Mouse (Mus musculus) embryonic facial prominence, embryonic 14.5 days (tissue): Measurements from ENCODE around the gene Npsr1. TPM values are rescaled to one million over a fixed set of nuclear protein-coding genes. Genes with fewer than 3 reads are reported as not detected.
A peak's percentile ranks its signal among the peaks of the same experiment; 100 is the strongest.

Experiments used
- ATAC-seq: fragments of 200-750 bp; cut with Nextera tagmentation; 2 replicates; pipeline ENCODE4 v1.8.0; 2017; ENCODE audit warnings: low read depth, moderate number of reproducible peaks, moderate TSS enrichment
- DNase-seq: peaks from one replicate; pipeline ENCODE4 v3.0.0-alpha.2; 2015; ENCODE audit warnings: low spot score
- H3K27ac ChIP-seq: fragments of 300-500 bp; sonication (generic); replicated peaks from 2 replicates; pipeline ENCODE4 v1.5.1; 2014; ENCODE audit warnings: low read depth, mild to moderate bottlenecking, low read length, moderate library complexity
- H3K27me3 ChIP-seq: fragments of 300-500 bp; sonication (generic); replicated peaks from 2 replicates; pipeline ENCODE4 v1.6.1; 2014; ENCODE audit warnings: low read length; ENCODE audit not compliant: control insufficient read depth, insufficient read depth
- H3K36me3 ChIP-seq: fragments of 300-500 bp; sonication (generic); 2 replicates; pipeline ENCODE4 v1.6.1; 2014; ENCODE audit warnings: low read length, mixed read lengths; ENCODE audit not compliant: control insufficient read depth, insufficient read depth
- H3K4me1 ChIP-seq: fragments of 300-500 bp; sonication (generic); 2 replicates; pipeline ENCODE4 v1.6.1; 2014; ENCODE audit warnings: antibody characterized with exemption, low read length; ENCODE audit not compliant: control insufficient read depth, insufficient read depth
- H3K4me2 ChIP-seq: fragments of 300-500 bp; sonication (generic); 2 replicates; pipeline ENCODE4 v1.6.1; 2014; ENCODE audit warnings: low read depth, mild to moderate bottlenecking, low read length, moderate library complexity, mixed read lengths
- H3K4me3 ChIP-seq: fragments of 300-500 bp; sonication (generic); 2 replicates; pipeline ENCODE4 v1.5.1; 2014; ENCODE audit warnings: low read depth, mild to moderate bottlenecking, low read length
- H3K9ac ChIP-seq: fragments of 300-500 bp; sonication (generic); 2 replicates; pipeline ENCODE4 v1.6.1; 2014; ENCODE audit warnings: low read depth, mild to moderate bottlenecking, low read length, moderate library complexity, mixed read lengths
- H3K9me3 ChIP-seq: fragments of 300-500 bp; sonication (generic); 2 replicates; pipeline ENCODE4 v1.6.1; 2016; ENCODE audit warnings: low read length; ENCODE audit not compliant: control insufficient read depth
- WGBS: fragments of 180-500 bp; shearing (Covaris S2); extraction: QIAGEN DNeasy Blood & Tissue Kit; methylation state at CpG from one replicate; pipeline ENCODE4 v1.1.7; 2014; 5-methylcytosine and 5-hydroxymethylcytosine counted together
- polyA plus RNA-seq: library from polyadenylated mRNA; unstranded; fragments of >200 nt; fragmentation: Nextera tagmentation; extraction: Ambion mirVana; gene quantifications from 2 replicates; pipeline ENCODE4 v1.2.1, GENCODE M21; 2014

Gene Npsr1
- not detected in 2 replicates for polyA plus RNA-seq

DNA sequence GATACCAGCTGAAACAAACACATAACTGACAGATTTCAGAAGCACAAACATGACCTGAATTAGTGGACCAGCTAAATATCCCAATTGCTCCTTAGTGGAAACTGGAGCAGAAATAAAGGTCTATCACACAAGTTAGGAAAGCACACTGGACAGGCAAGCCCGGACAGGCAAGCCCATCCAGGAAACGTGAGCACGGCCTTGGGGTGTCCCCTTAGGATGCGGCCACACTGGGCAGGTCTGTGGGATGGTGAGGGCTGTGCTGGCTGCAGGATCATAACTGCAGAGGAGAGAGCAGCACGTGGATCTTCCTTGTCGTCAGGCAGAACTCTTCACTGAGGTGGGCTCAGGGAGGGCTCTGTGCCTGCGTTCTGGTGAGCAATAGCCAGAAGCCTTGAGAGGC, at the start of gene Npsr1:
Npsr1 (plus strand) TSS at position 301 of the 400 bp plus-strand sequence.
- no peaks in the 10 kb centered on the region for H3K27me3 ChIP-seq
- DNase-seq (no peak), ATAC-seq (no peak)
- no peak within 1 kb of the TSS for H3K4me2 ChIP-seq
- no peaks in the 10 kb centered on the region for H3K36me3 ChIP-seq
- no peak within 1 kb of the TSS for H3K4me3 ChIP-seq
- no peaks in the 10 kb centered on the region for H3K9me3 ChIP-seq
- 65% methylated on average over 7 of the region's 7 CpGs for WGBS
- H3K4me1 ChIP-seq, result no peaks in the 10 kb centered on the region
- no peak within 1 kb of the TSS for H3K27ac ChIP-seq
- no peak within 1 kb of the TSS for H3K9ac ChIP-seq

DNA sequence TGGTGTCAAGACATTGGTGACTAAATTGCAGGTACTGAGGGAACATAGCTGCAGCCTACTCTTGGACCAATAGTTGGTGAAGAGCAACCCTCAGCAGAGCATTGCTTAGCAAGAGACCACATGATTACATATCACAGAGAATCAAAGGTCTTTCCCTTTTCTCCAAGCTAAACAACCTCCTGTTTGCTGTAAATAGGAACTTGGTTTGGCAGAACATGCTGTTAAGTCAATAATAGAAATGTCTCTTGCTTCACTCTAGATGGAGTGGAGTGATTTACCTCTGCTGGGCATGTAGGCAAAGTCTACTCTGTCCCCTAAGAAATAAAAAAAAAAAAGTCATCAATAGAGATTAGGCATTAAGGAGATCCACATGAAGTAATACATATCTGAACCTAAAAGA, 46.3 kb upstream of the Npsr1 start:
- no peaks in the 10 kb centered on the region for H3K27me3 ChIP-seq
- H3K9me3 ChIP-seq, result no peaks in the 10 kb centered on the region
- no peak overlapping the region for H3K27ac ChIP-seq
- H3K4me1 ChIP-seq, result no peaks in the 10 kb centered on the region
- no peak overlapping the region for H3K4me2 ChIP-seq
- H3K4me3 ChIP-seq, result no peak overlapping the region
- H3K9ac ChIP-seq, result no peak overlapping the region
- ATAC-seq (no peak), DNase-seq (no peak)
- H3K36me3 ChIP-seq, result no peaks in the 10 kb centered on the region

DNA sequence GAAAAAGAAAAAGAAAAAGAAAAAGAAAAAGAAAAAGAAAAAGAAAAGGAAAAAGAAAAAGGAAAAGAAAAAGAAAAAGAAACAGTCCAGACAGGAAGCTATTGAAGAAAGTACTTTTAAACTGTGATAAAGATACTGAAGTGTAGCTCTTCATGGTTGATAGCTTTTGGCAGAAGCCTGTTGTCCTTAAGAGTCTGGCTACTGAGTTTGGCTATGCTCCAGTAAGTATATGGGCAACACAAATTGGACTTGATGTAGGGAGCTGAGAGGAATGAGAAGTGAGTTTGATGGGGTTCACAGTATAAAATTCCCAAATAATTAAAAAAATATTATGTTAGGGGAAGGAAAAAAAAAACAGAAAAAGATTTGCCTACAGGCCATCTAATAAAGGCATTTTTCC, 34.5 kb upstream of the Npsr1 start:
- Histone ChIP-seq H3K27ac (no peak overlapping the region), H3K4me1 (no peaks in the 10 kb centered on the region), H3K27me3 (no peaks in the 10 kb centered on the region), H3K9ac (no peak overlapping the region), H3K9me3 (no peaks in the 10 kb centered on the region), H3K36me3 (no peaks in the 10 kb centered on the region), H3K4me2 (no peak overlapping the region), H3K4me3 (no peak overlapping the region)
- no peak for ATAC-seq
- DNase-seq, result peak; percentile 26

DNA sequence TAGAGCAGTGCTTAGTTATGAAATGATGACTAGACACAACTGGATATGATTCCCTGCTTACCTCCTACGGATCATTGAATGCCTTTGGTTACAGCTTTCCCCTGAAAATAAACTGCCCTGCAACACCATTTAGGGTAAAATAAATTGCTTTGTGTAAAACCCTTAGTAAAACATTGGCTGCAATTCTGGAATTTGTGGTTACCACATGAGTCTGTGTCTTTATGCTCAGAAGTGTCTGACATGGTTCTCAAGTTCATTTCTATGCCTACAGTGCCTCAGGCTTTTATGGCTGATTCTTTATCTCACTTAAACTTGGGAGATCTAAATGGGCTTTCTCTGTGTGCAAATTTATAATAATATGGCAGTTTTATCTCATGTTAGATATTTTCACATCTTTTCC, 26.1 kb upstream of the Npsr1 start:
- WGBS, result 46% methylated on average over 1 of the region's 1 CpGs
- Histone ChIP-seq H3K9me3 (no peaks in the 10 kb centered on the region), H3K4me2 (no peak overlapping the region), H3K27me3 (no peaks in the 10 kb centered on the region), H3K36me3 (no peaks in the 10 kb centered on the region), H3K9ac (no peak overlapping the region), H3K4me3 (no peak overlapping the region), H3K27ac (no peak overlapping the region), H3K4me1 (no peaks in the 10 kb centered on the region)
- DNase-seq (peak; percentile 14), ATAC-seq (no peak)

DNA sequence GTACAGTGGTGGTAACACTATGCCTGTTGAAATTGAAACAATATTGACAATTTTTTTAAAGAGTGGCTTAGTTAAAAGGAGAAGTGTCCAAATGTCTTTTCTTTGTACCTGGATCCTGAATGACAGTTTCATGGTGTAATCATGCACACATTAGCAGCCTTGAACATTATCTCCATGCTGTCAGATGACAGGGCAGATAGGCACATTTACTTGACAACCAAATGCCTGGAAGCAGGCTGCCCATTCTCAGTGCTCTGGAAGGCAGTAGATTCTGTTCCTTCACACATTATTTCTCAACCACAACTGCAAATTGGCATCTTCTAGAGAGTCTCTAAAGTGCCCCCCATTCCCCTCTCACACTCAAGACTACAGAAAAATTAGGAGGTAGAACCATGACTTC, 20.2 kb upstream of the Npsr1 start:
- no peak overlapping the region for H3K4me2 ChIP-seq
- H3K27me3 ChIP-seq, result no peaks in the 10 kb centered on the region
- H3K27ac ChIP-seq, result no peak overlapping the region
- no peak overlapping the region for H3K4me3 ChIP-seq
- no peaks in the 10 kb centered on the region for H3K36me3 ChIP-seq
- no peak for ATAC-seq
- no peak overlapping the region for H3K9ac ChIP-seq
- no peaks in the 10 kb centered on the region for H3K9me3 ChIP-seq
- no peak for DNase-seq
- H3K4me1 ChIP-seq, result no peaks in the 10 kb centered on the region

DNA sequence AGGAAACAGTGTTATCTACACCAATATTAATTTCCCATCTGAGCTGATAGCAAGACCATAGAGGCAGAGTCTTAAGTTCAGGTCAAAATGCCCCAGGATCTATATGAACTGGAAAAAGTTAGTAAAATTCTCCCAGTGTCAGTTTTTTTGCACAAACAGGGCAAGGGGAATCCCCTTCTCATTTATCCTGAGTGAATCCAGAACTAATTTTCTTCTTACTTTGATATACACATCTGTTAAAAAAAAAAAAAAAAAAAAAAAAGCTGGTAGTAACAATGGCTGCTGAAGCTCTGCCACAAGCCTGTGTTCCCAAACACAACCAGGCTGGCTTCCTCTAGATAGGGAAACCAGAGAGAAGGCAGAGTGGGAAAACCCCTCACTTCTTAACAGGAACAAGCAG, 5.9 kb upstream of the Npsr1 start:
- H3K36me3 ChIP-seq, result no peaks in the 10 kb centered on the region
- H3K27me3 ChIP-seq, result no peaks in the 10 kb centered on the region
- no peak for ATAC-seq
- no peak overlapping the region for H3K4me3 ChIP-seq
- no peak for DNase-seq
- no peak overlapping the region for H3K9ac ChIP-seq
- no peak overlapping the region for H3K4me2 ChIP-seq
- H3K27ac ChIP-seq, result no peak overlapping the region
- H3K4me1 ChIP-seq, result no peaks in the 10 kb centered on the region
- H3K9me3 ChIP-seq, result no peaks in the 10 kb centered on the region

DNA sequence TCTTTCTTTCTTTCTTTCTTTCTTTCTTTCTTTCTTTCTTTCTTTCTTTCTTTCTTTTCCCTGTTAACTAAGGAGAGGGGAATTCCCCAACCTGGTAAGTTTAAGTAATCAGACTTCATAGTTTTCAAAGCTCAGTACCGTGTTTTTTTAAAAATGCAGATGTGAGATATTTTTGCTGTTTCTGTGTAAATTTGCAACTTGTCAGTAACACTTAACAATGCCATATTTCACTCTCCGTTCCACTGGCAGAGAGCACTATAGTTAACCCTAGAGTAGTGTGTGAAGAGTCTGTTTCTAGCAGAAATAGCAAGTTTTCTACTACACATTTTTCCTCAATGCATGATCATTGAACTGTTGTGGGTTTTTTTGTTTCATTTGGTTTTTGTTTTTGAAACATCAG, 730 bp downstream of the Npsr1 start:
- DNase-seq, result no peak

DNA sequence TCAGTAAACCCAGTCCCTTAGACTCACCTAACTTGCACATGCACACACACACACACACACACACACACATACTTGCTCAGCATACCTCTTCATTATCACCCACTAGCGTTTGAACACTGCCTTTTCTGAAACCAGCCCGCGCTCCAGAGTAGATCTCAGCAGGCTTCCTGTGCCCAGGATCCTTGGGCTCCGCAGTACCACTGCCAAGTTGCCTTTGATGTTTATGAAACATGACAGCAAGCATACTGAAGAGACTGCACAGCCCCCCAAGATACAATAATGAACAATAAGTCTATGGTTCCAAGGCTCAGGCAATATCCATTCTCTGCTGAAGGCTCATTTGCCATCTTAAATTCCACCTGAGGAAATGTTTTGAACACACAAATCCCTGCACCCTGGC, 1.8 kb downstream of the Npsr1 start:
- H3K36me3 ChIP-seq, result no peaks in the 10 kb centered on the region
- no peak overlapping the region for H3K27ac ChIP-seq
- DNase-seq, result peak; percentile 20
- H3K9me3 ChIP-seq, result no peaks in the 10 kb centered on the region
- no peak overlapping the region for H3K4me3 ChIP-seq
- no peaks in the 10 kb centered on the region for H3K27me3 ChIP-seq
- ATAC-seq, result no peak
- H3K9ac ChIP-seq, result no peak overlapping the region
- 69% methylated on average over 4 of the region's 4 CpGs for WGBS
- no peaks in the 10 kb centered on the region for H3K4me1 ChIP-seq
- H3K4me2 ChIP-seq, result no peak overlapping the region

More for the DNA sequence above, 730 bp downstream of the Npsr1 start:
- WGBS, result 45% methylated on average over 2 of the region's 2 CpGs
- Histone ChIP-seq H3K9ac (no peak overlapping the region), H3K27me3 (no peaks in the 10 kb centered on the region), H3K9me3 (no peaks in the 10 kb centered on the region), H3K36me3 (no peaks in the 10 kb centered on the region), H3K4me3 (no peak overlapping the region), H3K4me2 (no peak overlapping the region), H3K27ac (no peak overlapping the region), H3K4me1 (no peaks in the 10 kb centered on the region)
- no peak for ATAC-seq

DNA sequence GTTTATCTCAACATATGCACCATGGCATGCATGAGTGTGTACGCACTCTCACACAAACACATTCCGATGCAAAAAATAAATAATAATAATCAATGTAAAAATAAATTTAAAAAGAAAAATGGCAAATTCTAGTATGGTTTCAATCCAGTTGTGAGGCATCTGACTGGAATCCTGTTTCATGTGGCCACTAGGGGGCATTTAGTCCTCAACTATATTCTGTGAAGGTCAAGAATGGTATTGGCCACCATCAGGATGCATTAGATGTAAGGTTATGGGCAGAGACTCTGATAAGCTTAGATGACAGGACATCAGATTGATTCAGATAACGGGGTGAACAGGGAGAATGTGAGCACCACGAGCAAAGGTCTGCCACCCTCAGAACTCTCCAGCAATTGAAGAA, 21.6 kb downstream of the Npsr1 start:
- WGBS, result 46% methylated on average over 4 of the region's 4 CpGs
- DNase-seq, result peak; percentile 69

More for the DNA sequence above, 21.6 kb downstream of the Npsr1 start:
- H3K4me2 ChIP-seq, result no peak overlapping the region
- no peaks in the 10 kb centered on the region for H3K27me3 ChIP-seq
- H3K9ac ChIP-seq, result no peak overlapping the region
- no peaks in the 10 kb centered on the region for H3K36me3 ChIP-seq
- H3K9me3 ChIP-seq, result no peaks in the 10 kb centered on the region
- ATAC-seq, result peak; percentile 50; the same call in 1 of the 2 replicates
- no peaks in the 10 kb centered on the region for H3K4me1 ChIP-seq
- H3K4me3 ChIP-seq, result no peak overlapping the region
- no peak overlapping the region for H3K27ac ChIP-seq
